Mouse (Mus musculus) limb, embryonic 15.5 days (tissue): Measurements from ENCODE around the gene Robo3. TPM values are rescaled to one million over a fixed set of nuclear protein-coding genes. Genes with fewer than 3 reads are reported as not detected.

ENCODE experiments used
- polyA plus RNA-seq: library from polyadenylated mRNA; unstranded; fragments of >200 nt; fragmentation: Nextera tagmentation; extraction: Ambion mirVana; gene quantifications from 2 replicates; pipeline ENCODE4 v1.2.1, GENCODE M21; 2015

Robo3 gene
- polyA plus RNA-seq, 1 experiment from 2014 or later, result 0.12 TPM

Other genes starting within 250 kb of the Robo3 start
- gene Tmem218, start 225.0 kb downstream of the Robo3 start, polyA plus RNA-seq, result 10.9 and 11.2 TPM in 2 replicates
- gene Slc37a2, start 177.5 kb downstream of the Robo3 start, polyA plus RNA-seq, result 7.6 and 9.7 TPM in 2 replicates
- gene Ccdc15, start 84.8 kb downstream of the Robo3 start, polyA plus RNA-seq, result 7.0 and 7.3 TPM in 2 replicates
- 0.05 and 0.06 TPM in 2 replicates for gene Hepacam, start 65.9 kb downstream of the Robo3 start, polyA plus RNA-seq
- gene Robo4, start 31.3 kb downstream of the Robo3 start, polyA plus RNA-seq, result 10.7 and 14.3 TPM in 2 replicates
- gene Msantd2, start 56.1 kb upstream of the Robo3 start, polyA plus RNA-seq, result 17.3 and 25.2 TPM in 2 replicates
- 50.2 and 60.0 TPM in 2 replicates for gene Esam, start 94.8 kb upstream of the Robo3 start, polyA plus RNA-seq
- 0.83 and 2.0 TPM in 2 replicates for gene Vsig2, start 106.0 kb upstream of the Robo3 start, polyA plus RNA-seq
- 6.2 and 7.4 TPM in 2 replicates for gene Nrgn, start 119.7 kb upstream of the Robo3 start, polyA plus RNA-seq
- gene Siae, start 122.5 kb upstream of the Robo3 start, polyA plus RNA-seq, result 9.9 and 13.1 TPM in 2 replicates
- 5.1 and 5.5 TPM in 2 replicates for gene Spa17, start 180.5 kb upstream of the Robo3 start, polyA plus RNA-seq
- 204 and 207 TPM in 2 replicates for gene Tbrg1, start 224.1 kb upstream of the Robo3 start, polyA plus RNA-seq
- gene Panx3, start 236.0 kb upstream of the Robo3 start, polyA plus RNA-seq, result 25.4 and 26.3 TPM in 2 replicates